Mouse (Mus musculus) lung, adult 2 months (tissue): Measurements from ENCODE around the gene Desi2. TPM values are rescaled to one million over a fixed set of nuclear protein-coding genes. Genes with fewer than 3 reads are reported as not detected.
"Not testable (repeated sequence)": the region's sequence is repeated elsewhere in the genome, so short reads cannot be mapped to it uniquely, and the experiment has no call there.

Experiments used
- DNase-seq: peaks from one replicate; pipeline ENCODE4 v3.0.0; 2022
- H3K4me1 ChIP-seq: fragments of 200-500 bp; 2 replicates; pipeline ENCODE4 v1.6.1; 2011; ENCODE audit warnings: low read length; ENCODE audit not compliant: control insufficient read depth, insufficient read depth
- H3K4me3 ChIP-seq: fragments of 200-500 bp; replicated peaks from 2 replicates; pipeline ENCODE3; 2011; ENCODE audit warnings: low read depth, mild to moderate bottlenecking, control low read depth, low read length; ENCODE audit errors: extremely low read depth
- CTCF ChIP-seq: fragments of 200-500 bp; IDR thresholded peaks from 2 replicates; pipeline ENCODE4 v1.5.1; 2011; ENCODE audit warnings: mild to moderate bottlenecking, low read length, control low read depth; ENCODE audit not compliant: insufficient read depth
- POLR2A ChIP-seq: fragments of 200-500 bp; IDR thresholded peaks from 2 replicates; pipeline ENCODE4 v1.6.1; 2011; ENCODE audit warnings: low read depth, mild to moderate bottlenecking, control low read depth, low read length, borderline replicate concordance; ENCODE audit errors: extremely low read depth
- WGBS: fragments of 180-500 bp; shearing (Covaris S2); methylation state at CpG from one replicate; pipeline ENCODE4 v1.1.7; 2018; 5-methylcytosine and 5-hydroxymethylcytosine counted together
- polyA plus RNA-seq: library from polyadenylated mRNA; depleted of rRNA; stranded (reverse); fragments of >200 nt; gene quantifications from 2 replicates; pipeline ENCODE4 v1.2.3, GENCODE M21; 2012

Gene Desi2
- polyA plus RNA-seq, 1 experiment: 7.3 TPM

DNA sequence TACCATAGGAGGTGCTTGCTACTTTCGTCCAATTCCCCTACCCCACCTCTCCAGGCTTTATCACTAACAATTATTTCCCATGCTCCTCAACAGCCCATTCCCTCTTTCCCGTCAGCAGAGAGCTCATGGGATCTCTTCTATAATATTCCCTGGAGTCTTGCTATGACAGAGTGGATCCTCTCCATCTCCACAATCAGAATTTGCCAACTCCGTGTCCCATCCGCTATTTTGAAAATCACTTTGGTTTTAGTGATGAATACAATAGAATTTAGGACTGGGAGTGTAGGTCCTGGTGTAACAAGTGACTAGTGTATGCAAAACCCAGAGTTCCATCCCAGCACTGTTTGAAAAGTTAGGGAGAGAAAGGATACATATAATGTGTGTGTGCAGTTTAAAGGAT, 69.1 kb downstream of the Desi2 start:
- Histone ChIP-seq H3K4me1 (no peaks in the 10 kb centered on the region), H3K4me3 (no peak overlapping the region)
- TF ChIP-seq POLR2A (no peak), CTCF (no peak)
- no peak for DNase-seq
- 96% methylated on average over 4 of the region's 4 CpGs for WGBS

DNA sequence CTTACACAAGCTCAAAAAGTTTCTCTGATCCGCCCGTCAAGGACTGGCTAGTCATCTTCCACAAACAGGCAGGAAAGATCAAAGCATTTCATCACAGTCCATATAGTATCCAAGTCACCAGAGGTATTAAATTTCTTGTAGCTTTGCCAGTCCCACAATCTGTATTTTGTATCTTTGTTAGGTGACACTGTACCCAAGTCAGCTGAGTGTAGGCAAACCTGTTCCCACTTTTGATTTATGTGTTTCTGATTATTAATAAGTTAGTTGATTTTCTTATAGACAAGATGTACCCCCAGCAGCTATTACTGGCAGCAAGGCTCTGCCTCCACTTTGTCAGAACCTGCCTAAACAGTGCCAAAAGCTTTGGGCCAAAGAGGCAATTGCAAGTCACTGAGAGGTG, 71.6 kb downstream of the Desi2 start:
- Histone ChIP-seq H3K4me3 (no peak overlapping the region), H3K4me1 (no peaks in the 10 kb centered on the region)
- no peak for TF ChIP-seq POLR2A
- no peak for TF ChIP-seq CTCF
- no peak for DNase-seq
- 85% methylated on average over 2 of the region's 2 CpGs for WGBS

DNA sequence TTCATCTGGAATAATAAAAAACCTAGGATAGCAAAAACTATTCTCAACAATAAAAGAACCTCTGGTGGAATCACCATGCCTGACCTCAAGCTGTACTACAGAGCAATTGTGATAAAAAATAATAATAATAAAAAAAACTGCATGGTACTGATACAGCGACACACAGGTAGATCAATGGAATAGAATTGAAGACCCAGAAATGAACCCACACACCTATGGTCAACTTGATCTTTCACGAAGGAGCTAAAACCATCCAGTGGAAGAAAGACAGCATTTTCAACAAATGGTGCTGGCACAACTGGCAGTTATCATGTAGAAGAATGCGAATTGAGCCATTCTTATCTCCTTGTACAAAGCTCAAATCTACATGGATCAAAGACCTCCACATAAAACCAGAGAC, 78.2 kb downstream of the Desi2 start:
- H3K4me3 ChIP-seq, DNase-seq, H3K4me1 ChIP-seq: not testable (repeated sequence)
- 94% methylated on average over 3 of the region's 3 CpGs for WGBS

GRCm38 (mm10) chr1:178270635-178271034, 83.4 kb downstream of the Desi2 start:
- H3K4me3 ChIP-seq: no peak overlapping the region
- TF ChIP-seq CTCF (no peak), POLR2A (no peak)
- DNase-seq: no peak
- no peaks in the 10 kb centered on the region for H3K4me1 ChIP-seq
- 73% methylated on average over 6 of the region's 6 CpGs for WGBS

GRCm38 (mm10) chr1:178275174-178275730, 88.0 kb downstream of the Desi2 start:
- TF ChIP-seq CTCF (no peak), POLR2A (no peak)
- Histone ChIP-seq H3K4me3 (no peak overlapping the region), H3K4me1 (no peaks in the 10 kb centered on the region)
- DNase-seq: no peak
- 36% methylated on average over 9 of the region's 9 CpGs for WGBS

- 7% methylated on average over 11 of the region's 11 CpGs for WGBS
- TF ChIP-seq CTCF: no peak
- TF ChIP-seq POLR2A: no peak
- Histone ChIP-seq H3K4me1 (no peaks in the 10 kb centered on the region), H3K4me3 (no peak overlapping the region)
- DNase-seq: no peak
These were observed 88.5 kb downstream of the Desi2 start for GRCm38 (mm10) chr1:178275738-178276053.

DNA sequence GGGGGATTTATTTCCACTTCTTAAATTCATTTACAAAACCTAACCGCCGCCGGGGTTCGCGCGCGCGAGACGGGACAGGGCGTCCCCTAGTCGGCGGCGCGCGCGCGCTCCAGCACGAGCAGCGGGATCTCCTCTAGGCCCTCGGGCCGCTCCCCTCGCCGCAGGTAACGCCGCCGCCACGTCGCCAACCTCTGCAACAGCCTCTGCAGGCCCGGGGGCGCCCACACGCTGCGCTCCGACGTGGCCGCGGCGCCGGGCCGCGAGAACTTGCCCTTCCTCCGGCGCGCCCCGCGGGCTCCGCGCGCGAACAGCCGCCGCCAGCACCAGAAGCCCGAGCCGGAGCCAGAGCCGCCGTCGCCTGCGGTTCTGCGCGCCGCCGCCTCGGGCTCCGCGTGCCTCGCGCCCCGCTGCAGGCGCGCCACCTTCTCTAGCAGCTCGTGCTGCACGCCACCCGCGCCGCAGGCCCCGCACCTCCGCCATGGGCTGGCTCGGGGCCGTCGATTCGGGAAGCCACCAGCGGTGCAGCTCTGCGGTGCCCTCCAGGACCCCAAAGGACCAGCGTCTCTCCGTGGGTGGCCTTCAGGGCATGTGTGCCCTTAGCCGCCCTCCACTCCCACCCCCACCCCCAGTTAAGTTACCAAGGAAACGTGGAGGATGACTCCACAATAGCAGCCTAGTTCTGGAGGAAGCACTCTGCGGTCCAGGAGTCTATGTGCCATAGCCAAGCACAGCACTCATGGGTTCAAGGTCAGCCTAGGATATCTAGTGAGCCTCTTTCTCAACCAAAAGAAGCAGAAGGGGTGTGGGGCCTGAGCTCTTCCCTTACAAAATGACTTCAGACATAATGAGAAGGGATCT, 89.1 kb downstream of the Desi2 start:
- 1% methylated on average over 87 of the region's 87 CpGs for WGBS
- TF ChIP-seq POLR2A (no peak), CTCF (no peak)
- Histone ChIP-seq H3K4me1 (no peaks in the 10 kb centered on the region), H3K4me3 (peak overlapping the region; percentile 44)
- peak; percentile 19 for DNase-seq

- 84% methylated on average over 3 of the region's 3 CpGs for WGBS
- not testable (repeated sequence) for DNase-seq
These were observed 96.1 kb downstream of the Desi2 start for GRCm38 (mm10) chr1:178283314-178283713.

GRCm38 (mm10) chr1:178283946-178284720, 96.9 kb downstream of the Desi2 start:
- 69% methylated on average over 2 of the region's 2 CpGs for WGBS
- DNase-seq: no peak
- H3K4me3 ChIP-seq: no peak overlapping the region
- TF ChIP-seq CTCF (no peak), POLR2A (no peak)
- no peaks in the 10 kb centered on the region for H3K4me1 ChIP-seq

More at GRCm38 (mm10) chr1:178283314-178283713, 96.1 kb downstream of the Desi2 start:
- not testable (repeated sequence) for H3K4me1 ChIP-seq, H3K4me3 ChIP-seq
